Mouse (Mus musculus) granulocyte monocyte progenitor cell, adult 5-6 weeks (primary cell): ENCODE data around the gene Rpl11. TPM values are rescaled to one million over a fixed set of nuclear protein-coding genes. Genes with fewer than 3 reads are reported as not detected.

Source experiments
- ATAC-seq: replicated peaks from 2 replicates; pipeline ENCODE4 v1.8.0; 2016; ENCODE audit warnings: mild to moderate bottlenecking, moderate TSS enrichment, inconsistent platforms; ENCODE audit not compliant: poor library complexity, severe bottlenecking
- total RNA-seq, 2 experiments: library from RNA; stranded (forward) in 1 of 2; stranded (reverse) in 1 of 2; fragments of 200-712, 200-1000 nt in 1 of 2; fragments of >200 nt in 1 of 2; fragmentation: Nextera tagmentation in 1 of 2; gene quantifications; 2 replicates each; pipeline ENCODE4 v1.2.3; 2014 to 2017

Gene Rpl11
- total RNA-seq, 2 experiments from 2014 or later: 1,025 to 1,826 TPM

DNA sequence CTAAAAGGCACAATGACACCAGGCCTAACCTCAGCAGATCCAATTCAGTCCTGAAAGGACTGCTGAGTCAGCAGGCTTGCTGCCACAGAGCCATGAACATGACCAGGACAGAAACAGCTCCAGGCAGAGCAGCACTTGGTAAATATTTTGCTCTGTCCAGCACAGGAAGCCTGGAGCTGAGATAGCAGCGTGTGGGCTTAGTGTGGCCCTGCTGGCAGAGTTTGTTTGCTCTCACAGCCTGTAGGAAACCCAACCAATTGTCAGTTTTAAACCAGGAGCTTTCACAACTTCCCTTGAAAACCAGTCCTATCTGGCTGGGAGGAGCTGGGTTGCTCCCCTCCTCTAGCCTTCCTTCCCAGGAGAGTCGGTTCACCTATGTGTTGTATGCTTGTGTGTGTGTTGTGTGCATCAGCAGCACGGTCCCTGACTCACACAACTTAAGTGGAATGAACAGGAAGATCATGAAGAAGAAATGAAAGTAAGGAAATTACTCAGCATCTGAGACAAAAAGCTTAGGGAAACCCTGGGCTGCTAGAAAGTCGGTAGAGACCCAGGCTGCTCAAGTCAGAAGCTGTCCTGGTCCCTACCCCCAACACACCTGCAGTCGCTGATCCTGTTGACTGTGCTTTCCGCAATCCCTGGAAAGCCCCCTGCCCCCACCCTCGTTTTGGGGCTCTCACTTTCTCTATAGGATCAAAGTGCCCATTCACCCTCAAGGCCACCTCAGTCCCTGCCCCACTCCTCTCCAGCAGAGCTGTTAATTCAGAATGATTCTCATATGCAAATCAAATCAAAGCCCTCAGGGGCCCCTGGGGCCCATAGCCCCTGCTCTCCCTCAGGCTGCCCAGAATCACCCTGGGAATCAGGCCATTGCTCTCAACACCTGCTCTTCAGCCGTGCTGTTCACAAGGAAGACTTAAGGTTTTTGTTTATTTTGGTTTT is 22.0 kb downstream of the Rpl11 start:
- peak; percentile 67 for ATAC-seq

DNA sequence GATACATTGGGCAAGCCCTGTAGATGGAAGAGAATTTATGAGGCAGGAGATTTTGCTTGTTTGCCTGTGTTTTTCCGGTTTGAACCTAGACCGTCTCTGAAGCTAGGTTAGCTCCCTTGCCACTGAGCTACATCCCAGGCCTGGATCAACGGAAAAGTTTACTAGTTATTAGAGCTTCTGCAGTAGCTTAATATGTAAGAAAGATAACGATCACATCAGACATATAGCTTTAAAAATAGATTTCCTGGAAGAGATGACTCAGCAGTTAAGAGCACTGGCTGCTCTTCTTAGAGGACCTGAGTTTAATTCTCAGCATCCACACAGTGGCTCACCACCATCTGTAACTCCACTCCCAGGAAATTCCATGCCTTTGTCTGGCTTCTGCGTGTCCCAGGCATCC is 24.5 kb downstream of the Rpl11 start:
- no peak for ATAC-seq

DNA sequence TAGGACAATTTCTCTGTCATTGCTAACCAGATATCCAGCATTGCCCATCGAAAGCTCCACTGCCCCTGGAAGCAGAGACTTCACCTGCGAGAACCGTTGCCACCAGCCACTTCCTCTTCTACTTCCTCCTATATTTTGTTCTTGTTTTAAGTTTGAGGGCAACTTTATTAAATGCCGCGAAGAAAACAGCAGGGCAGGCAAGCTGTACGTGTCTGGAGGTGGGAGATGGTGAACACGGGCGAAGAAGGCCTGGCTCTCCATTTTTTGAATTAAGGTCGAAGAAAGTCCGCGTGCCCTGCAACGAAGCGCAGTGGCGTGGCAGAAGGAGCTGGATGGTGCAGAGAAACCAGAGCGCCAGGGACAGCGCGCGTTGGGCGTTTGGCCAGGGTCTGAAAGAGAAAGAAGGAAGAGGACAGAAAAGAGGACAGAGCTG is 25.1 kb downstream of the Rpl11 start:
- peak; percentile 34 for ATAC-seq

DNA sequence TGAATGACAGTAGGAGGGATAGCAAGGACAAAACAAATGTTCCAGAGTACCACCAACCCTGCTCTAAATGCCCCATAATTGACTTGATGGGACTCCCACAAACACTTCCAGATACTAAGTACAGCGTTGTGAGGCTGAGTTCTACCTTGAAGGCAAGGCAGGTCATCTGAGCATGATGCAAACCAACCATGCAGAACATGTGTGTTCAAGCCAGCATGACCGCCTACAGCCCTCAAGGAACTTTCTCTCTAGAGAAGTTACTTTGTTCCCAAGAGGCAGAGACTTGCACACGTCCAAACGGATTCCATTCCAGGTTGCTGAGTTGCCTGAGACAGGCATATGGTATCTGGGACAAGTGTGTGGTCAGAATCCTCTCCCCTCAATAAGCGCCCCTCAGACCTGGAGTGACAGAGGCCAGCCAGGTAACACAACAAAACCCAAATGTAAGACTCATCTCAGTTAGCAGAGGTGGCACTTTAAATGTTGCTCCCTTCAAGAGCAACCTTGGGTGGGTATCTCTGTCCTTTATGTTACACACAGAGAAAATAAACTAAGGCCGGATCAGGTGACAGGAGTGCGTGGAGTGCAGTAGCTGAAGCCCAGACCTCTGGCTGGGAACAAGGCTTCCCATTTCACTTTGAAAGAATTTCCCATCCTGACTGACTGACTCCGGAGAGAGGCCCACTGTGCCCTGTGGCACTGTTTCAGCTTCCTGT is 25.7 kb downstream of the Rpl11 start:
- no peak for ATAC-seq

DNA sequence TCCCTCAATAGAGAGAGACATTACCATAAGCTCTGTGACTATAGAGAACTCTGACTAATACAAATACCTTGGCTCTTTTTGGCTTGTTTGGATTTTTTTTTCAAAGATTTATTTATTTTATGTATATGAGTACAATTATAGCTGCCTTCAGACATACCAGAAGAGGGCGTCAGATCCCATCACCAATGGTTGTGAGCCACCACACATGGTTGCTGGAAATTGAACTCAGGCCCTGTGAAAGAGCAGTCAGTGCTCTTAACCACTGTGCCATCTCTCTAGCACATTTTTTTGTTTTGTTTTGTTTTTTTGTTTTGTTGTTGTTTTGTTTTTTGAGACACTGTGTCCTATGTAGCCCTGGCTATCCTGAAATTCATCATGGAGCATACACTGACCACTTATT is 27.9 kb downstream of the Rpl11 start:
- no peak for ATAC-seq

DNA sequence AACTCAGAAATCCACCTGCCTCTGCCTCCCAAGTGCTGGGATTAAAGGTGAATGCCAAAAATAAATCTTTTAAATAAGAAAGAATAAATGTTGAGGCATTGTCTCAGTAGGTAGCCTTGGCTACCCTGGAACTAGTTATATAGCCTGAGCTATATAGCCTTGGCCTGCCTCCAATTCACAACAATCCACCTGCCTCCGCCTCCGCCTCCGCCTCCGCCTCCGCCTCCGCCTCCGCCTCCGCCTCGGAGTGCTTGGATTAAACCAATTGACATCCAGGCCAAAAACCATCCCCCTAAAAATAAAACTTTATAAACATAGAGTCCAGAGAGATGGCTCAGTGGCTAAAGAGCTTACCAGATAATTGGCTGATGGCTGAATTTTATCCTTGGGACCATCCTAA is 30.3 kb downstream of the Rpl11 start:
- ATAC-seq: no peak

DNA sequence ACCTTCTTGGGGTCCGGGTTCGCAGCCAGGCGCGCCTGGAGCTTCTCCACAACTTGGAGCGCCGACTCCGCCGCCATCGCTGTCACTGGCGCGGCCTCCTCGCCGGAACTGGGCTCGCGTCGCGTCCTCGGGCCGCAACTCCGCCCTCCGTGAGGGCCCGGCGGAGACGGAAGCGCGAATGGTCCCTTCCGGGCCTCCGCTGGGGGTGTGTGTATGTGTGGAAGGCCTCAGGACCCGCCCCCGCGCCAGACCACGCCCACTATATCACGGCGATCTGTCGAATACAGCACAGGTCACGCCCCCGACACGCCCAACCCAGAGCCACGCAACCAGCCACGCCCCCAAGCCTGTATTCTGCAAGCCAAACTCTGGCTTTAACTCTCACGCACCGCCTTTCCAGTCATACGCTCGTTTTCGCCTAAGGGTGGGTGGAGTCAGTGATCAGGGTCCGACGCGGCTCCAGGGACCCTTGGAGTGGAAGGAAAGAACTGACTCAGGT is 31.6 kb downstream of the Rpl11 start, which contains the start of gene Eloa:
Gene Eloa, minus strand, starts transcription at position 215 of the 499 bp plus-strand sequence.
- ATAC-seq: peak; percentile 98

DNA sequence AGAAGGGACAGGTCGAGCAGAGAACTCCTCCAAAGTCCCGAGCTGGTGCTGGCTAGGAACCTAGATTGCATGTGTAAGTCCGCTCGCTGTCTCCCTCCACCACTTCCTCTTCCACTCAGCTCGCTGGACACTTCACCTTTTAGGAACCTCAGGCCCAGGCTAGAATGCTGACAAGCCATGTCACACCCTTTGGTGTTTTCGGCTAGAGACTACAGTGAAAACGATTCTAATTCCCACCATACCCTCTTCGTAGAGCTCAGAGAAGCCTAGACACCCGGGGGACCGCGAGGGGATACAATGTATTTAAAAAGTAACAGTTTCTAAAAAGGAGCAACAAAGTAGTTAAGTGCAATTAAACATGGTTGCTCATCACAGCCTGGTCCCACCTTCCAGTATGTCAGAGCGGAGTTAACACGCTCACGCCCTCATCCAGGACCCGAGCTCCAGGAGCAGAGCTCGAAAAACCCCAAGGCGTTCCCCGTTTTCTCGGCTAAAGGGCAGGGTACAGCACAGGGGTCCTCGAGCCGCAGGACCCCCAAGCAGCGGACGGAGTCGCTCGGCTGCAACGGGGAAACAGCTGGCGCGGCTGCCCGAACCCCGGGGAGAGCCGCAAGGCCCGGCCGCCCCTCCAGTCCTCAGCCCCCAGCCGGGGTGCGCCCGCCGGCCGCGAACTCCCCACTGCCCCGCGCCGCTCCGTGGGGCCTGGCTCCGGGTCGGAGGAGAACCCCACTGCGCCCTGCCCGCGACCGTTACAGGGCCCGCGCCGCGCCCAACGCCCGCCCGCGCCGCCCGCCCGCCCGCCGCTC is 32.3 kb downstream of the Rpl11 start:
- ATAC-seq: peak; percentile 64

DNA sequence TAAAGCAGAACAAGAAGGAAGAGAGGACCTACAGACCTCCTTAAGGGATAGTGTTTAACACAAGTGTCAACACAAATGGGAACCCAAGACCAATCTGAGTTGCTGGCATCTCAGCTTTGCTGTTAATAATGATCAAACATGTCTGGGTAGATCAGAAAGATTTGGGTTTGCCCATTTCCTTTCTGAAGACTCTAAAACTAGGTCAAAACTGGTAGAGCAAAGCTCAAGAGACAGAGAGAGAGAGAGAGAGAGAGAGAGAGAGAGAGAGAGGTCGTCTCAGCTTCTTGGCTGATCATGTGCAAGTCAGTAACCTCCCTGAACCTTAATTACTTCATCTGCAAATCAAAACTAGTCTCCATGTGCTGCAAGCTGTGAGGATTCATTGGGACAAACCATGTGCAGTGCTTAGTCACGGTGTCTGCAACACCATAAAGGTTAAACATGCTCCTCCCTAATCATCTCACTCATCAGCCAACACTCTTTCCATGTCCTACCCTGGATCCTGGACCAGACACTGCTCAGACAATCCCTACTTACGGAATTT is 37.1 kb downstream of the Rpl11 start:
- no peak for ATAC-seq

DNA sequence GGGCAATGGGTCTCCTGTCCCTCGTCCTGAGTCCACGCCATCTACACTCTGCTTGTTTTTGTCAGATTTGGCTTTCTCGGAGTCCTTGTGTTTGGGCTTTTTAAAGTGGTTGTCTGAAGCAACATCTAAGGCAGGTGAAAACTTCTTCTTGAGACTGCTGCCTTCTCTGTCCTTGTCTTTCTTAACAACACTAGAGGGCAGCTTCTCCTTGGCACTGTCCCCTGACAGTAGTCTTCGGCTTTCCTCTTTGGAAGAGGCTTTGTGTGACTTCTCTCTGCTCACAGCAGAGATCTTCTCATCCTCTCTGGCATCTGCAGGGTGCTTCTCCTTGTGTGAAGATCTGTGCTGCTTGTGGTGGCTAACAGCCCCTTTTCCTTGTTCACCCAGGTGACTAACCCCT is 42.6 kb downstream of the Rpl11 start:
- no peak for ATAC-seq

DNA sequence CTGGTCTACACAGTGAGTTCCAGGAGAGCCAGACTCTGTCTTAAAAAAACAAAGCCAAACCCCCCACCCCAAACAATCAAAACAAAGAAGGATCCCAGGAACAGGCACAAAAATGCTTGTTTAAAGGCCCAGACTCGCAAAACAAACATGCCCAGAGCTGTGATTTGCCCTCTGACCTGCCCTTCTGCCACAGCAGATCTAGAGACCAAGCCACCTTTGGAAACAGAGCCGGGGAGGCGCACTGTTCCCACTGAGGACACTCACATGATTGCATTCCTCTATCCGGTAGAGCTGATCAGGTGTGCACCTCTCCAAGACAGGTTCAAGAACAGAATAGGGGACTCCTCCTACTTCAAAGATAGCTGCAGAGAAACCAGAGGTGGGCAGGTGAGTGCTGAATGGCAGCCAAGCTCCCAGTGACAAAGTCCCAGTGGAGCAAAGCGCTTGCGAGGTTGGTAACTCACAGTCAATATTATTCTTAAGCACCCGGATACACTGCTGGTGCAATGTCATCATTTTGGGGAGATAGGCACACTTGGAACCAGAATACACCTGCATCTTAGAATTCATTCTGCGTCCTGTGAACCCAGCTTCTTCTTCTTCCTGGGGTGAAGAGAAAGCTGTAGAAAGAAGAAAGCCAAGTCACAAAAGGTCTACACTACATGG is 44.3 kb downstream of the Rpl11 start:
- no peak for ATAC-seq

DNA sequence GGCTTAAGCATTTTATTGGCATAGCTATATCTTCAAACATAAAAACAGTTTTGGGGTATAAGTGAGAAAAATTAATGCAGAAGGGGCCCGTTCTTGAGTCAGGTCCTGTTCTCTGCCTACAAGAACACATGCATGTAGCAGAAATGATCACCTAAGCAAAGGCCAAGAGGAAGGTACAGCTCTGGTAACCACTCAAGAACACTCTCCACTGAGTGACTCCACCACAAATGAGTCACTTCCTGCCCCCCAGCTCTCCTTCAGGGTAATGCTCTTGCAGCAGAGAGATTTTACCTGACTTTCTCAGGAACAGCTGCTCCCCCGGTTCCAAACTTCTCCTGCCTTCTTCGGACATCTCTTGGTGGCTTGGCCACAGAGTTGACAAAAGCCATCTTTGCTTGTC is 46.4 kb downstream of the Rpl11 start:
- ATAC-seq: no peak

DNA sequence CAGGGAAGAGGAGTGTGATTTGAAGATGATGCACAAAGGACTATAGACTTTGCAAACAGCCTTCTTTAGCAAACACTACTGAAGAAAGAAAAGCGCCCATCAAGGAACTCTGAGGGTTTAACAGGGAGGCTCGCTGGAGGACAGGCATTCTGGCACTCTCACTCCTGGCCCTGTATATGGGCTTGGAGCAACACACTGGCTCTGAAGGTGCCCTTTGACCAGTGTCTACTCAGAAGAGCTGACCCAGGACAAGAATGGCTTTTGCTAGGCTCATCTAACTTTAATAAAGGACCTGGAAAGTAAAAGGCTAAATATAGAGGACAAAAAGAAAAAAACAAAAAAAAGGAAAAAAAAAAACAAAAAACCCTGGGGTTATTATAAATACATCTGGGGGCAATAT is 48.3 kb downstream of the Rpl11 start:
- ATAC-seq: no peak

DNA sequence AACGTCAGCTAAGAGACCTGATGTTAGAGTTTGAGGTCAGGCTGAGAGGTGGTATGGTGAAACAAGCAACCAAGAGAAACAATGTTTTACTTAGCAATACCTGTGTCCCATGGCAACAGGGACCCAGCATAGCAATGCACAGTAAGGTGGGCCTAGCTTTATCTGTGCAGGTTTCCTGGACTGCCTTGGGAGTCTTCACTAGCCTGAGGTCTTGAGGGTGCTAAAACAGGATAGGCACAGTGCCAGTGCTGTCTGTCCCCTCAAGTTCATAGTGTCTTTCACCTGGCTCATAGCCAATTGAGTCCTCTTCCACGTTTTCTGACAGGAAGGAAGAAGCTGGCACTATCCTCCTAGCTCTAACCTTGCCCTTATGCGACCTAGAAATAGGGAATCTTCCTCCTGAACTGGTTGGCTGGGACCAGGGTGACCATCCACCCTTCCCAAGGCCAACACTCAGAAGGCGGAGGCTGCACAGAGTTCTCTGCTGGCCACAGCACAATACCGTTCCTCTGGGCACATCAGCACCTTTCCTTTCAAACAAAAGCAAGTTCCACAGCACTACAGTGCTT is 49.0 kb downstream of the Rpl11 start:
- no peak for ATAC-seq

DNA sequence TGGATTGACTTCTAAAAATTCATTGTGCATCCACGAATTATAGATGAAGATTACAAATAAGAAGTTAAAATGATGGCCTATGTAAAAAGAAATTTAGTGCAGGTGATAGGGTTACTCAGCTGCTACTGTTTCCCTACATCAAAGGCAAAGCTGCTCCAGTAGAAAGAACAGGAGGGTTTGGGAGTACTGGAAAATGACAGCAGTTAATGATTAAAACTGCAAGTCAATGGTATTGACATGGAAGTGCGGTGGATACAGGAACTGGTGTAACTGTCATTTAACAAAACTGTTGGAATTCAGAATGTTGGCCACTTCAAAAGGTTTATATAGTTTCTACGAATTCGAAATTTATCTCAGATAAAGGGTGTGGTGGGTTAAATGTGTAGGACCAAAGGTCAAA is 58.1 kb downstream of the Rpl11 start:
- no peak for ATAC-seq

DNA sequence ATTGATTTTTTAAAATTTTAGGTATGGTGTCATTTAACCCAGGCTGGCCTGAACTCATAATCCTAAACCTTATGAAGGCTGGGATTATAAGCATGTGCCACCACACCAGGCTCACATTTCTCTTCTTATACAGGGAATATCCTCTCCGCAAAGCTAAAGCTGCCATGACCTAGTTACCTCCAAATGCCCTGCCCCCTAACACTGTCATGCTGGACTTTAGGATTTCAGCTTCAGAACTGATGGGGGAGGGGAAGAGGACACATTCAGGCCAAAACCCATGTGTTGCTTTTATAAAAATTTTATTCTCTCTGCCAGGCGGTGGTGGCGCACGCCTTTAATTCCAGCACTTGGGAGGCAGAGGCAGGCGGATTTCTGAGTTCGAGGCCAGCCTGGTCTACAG is 59.3 kb downstream of the Rpl11 start:
- no peak for ATAC-seq

DNA sequence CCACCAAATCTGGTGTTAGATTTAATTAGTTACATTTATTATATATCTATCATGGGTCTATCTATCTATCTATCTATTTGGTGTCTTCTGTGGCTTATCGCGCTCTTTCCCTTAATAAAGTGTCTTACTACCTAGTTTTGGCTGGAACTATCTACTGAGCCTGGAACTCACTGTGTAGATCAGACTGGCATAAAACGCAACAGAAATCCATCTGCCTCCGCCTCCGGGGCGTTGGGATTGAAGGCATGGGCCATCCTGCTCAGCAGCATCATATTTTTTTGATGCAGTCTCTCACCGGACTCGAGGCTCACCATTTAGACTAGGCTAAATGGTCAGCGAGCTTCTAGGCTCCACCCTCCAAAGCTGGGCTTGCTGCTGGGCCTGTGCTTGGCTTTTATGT is 65.5 kb downstream of the Rpl11 start:
- no peak for ATAC-seq

DNA sequence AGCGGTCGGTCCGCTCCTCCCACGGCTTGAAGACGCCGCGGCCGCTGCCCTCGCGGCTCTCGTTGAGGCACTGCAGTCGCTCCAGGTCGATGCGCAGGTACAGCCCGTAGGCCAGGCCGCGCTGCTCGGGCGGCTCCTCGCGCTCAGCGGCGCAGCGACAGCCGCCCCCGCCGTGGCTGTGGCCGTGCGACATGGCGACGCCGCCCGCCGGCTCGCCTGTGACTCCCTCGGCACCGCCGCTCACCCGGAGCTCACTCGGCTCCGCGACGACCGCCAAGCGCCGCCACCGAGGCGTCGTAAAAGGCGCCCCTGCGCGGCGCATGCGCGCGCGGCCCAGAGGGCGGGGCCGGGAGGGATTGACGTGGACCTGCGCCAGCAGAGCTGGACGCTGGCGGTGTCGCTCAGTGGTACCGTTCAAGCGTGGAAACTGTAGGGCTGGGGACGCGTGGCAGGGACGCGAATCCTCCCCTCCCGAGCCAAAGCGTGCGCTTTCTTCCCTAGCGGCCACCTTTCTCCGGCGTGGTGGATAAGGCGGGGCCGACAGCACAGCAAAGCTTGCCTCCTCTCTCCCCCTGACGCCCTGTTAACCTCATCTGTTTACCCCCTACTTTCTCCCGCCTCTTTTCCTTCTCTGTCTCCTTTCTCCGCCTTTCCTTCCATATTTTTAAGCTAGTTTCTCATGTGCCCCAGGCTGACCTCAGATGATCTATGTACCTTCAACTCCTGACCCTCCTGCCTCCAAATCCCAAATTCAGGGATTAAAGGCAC is 66.1 kb downstream of the Rpl11 start, which contains the start of gene Pithd1:
Gene Pithd1, minus strand, starts transcription at position 322 of the 768 bp plus-strand sequence.
- peak; percentile 90 for ATAC-seq
